ENCODE assay signal across 19 mouse cellular contexts in genomic region chr5:65057596-65057995, GRCm38 (mm10). TPM values are rescaled to one million over a fixed set of nuclear protein-coding genes. Genes with fewer than 3 reads are reported as not detected.
DNase-seq lines count a peak whose midpoint lies in the region; ATAC-seq lines count a peak whose summit lies in the region.
"Had no signal": no experiment of that assay in that cellular context is flagged by ENCODE, and none has a peak within 500 bp of the region (broad histone marks: within the 10 kb centered on the region; RNA-seq: fewer than 3 reads in every experiment).

No protein-coding gene starts in this region.

- 92% methylated on average over 6 of the region's 6 CpGs for WGBS in midbrain, embryonic 11.5 days
- WGBS in midbrain, embryonic 14.5 days = 92% methylated on average over 6 of the region's 6 CpGs
- WGBS in midbrain, embryonic 10.5 days = 93% methylated on average over 6 of the region's 6 CpGs

- ATAC-seq in midbrain, embryonic 11.5 days (ENCODE audit: low FRiP score) = no peak
- ATAC-seq in midbrain, embryonic 14.5 days (ENCODE audit: low FRiP score, low TSS enrichment) = no peak
- ATAC-seq: CD4-positive, CD25-positive, alpha-beta regulatory T cell, adult 4 months; forebrain, embryonic 13.5 days; forebrain, postnatal 0 days had no signal

- no peaks in the 10 kb centered on the region for H3K36me3 ChIP-seq in midbrain, embryonic 11.5 days (ENCODE audit: control insufficient read depth, insufficient read depth, low read length)
- no peaks in the 10 kb centered on the region for H3K36me3 ChIP-seq in midbrain, embryonic 14.5 days (ENCODE audit: control insufficient read depth, insufficient read depth, low read length)
- no peaks in the 10 kb centered on the region for H3K36me3 ChIP-seq in midbrain, embryonic 10.5 days
- H3K36me3 ChIP-seq: embryonic facial prominence, embryonic 10.5 days; heart, embryonic 12.5 days; hindbrain, embryonic 10.5 days had no signal

- no peaks in the 10 kb centered on the region for H3K27me3 ChIP-seq in midbrain, embryonic 11.5 days (ENCODE audit: control insufficient read depth, insufficient read depth, low read length)
- no peaks in the 10 kb centered on the region for H3K27me3 ChIP-seq in midbrain, embryonic 14.5 days (ENCODE audit: control insufficient read depth, insufficient read depth, low read length)
- no peaks in the 10 kb centered on the region for H3K27me3 ChIP-seq in midbrain, embryonic 10.5 days (ENCODE audit: low read depth, poor library complexity, severe bottlenecking)
- H3K27me3 ChIP-seq: forebrain, embryonic 13.5 days; heart, embryonic 12.5 days had no signal

- no peak overlapping the region for H3K4me3 ChIP-seq in midbrain, embryonic 11.5 days (ENCODE audit: low read depth, low read length)
- no peak overlapping the region for H3K4me3 ChIP-seq in midbrain, embryonic 14.5 days (replicated peaks; ENCODE audit: low read depth, low read length)
- no peak overlapping the region for H3K4me3 ChIP-seq in midbrain, embryonic 10.5 days
- H3K4me3 ChIP-seq: embryonic facial prominence, embryonic 10.5 days; forebrain, embryonic 13.5 days; heart, embryonic 12.5 days; hindbrain, embryonic 10.5 days had no signal

- H3K9ac ChIP-seq in midbrain, embryonic 11.5 days (ENCODE audit: low read length) = no peak overlapping the region
- no peak overlapping the region for H3K9ac ChIP-seq in midbrain, embryonic 14.5 days (replicated peaks; ENCODE audit: low read length)
- H3K9ac ChIP-seq: forebrain, embryonic 13.5 days; forebrain, postnatal 0 days; heart, embryonic 12.5 days; hindbrain, embryonic 14.5 days had no signal

- H3K4me1 ChIP-seq in midbrain, embryonic 11.5 days (ENCODE audit: control insufficient read depth, insufficient read depth, low read length) = no peaks in the 10 kb centered on the region
- no peaks in the 10 kb centered on the region for H3K4me1 ChIP-seq in midbrain, embryonic 14.5 days (ENCODE audit: control insufficient read depth, insufficient read depth, low read length)
- no peaks in the 10 kb centered on the region for H3K4me1 ChIP-seq in midbrain, embryonic 10.5 days
- H3K4me1 ChIP-seq: embryonic facial prominence, embryonic 10.5 days; forebrain, embryonic 13.5 days; heart, embryonic 12.5 days; hindbrain, embryonic 10.5 days had no signal

- H3K9me3 ChIP-seq in midbrain, embryonic 11.5 days (ENCODE audit: control insufficient read depth, low read length) = no peaks in the 10 kb centered on the region
- H3K9me3 ChIP-seq in midbrain, embryonic 14.5 days (ENCODE audit: control insufficient read depth, low read length) = no peaks in the 10 kb centered on the region
- no peaks in the 10 kb centered on the region for H3K9me3 ChIP-seq in midbrain, embryonic 10.5 days (replicated peaks)
- H3K9me3 ChIP-seq: embryonic facial prominence, embryonic 10.5 days; forebrain, embryonic 13.5 days; heart, embryonic 12.5 days; hindbrain, embryonic 10.5 days had no signal

- H3K4me2 ChIP-seq in midbrain, embryonic 11.5 days = no peak overlapping the region
- no peak overlapping the region for H3K4me2 ChIP-seq in midbrain, embryonic 14.5 days (ENCODE audit: low read length)
- H3K4me2 ChIP-seq: forebrain, embryonic 13.5 days; heart, embryonic 12.5 days; hindbrain, embryonic 14.5 days had no signal

- DNase-seq in midbrain, embryonic 11.5 days (ENCODE audit: low spot score, missing footprints) = peak; percentile 28
- no peak for DNase-seq in midbrain, embryonic 14.5 days
- DNase-seq in ES-CJ7 (ENCODE audit: low read depth, low spot score) (peak; percentile 92), R1 (ENCODE audit: low read depth, low spot score) (peak; percentile 98)
- no peak for DNase-seq in urinary bladder, postnatal 36 days (ENCODE audit: low spot score in 2 of 2)
- DNase-seq in midbrain, embryonic 10.5 days (ENCODE audit: low spot score) = no peak
- DNase-seq: adrenal gland, adult 2 months; adrenal gland, postnatal 25 days; B cell, adult 2 months; cerebellum, adult 18-20 months; cerebellum, postnatal 10 days; forebrain, postnatal 0 days; gastrocnemius, postnatal 25 days had no signal

- no peak overlapping the region for H3K27ac ChIP-seq in midbrain, embryonic 11.5 days (ENCODE audit: low read depth, low read length)
- H3K27ac ChIP-seq in midbrain, embryonic 14.5 days (replicated peaks; ENCODE audit: low read depth, low read length) = no peak overlapping the region
- H3K27ac ChIP-seq in midbrain, embryonic 10.5 days (replicated peaks) = no peak overlapping the region
- H3K27ac ChIP-seq: embryonic facial prominence, embryonic 10.5 days; forebrain, embryonic 13.5 days; hindbrain, embryonic 10.5 days; hindbrain, embryonic 14.5 days had no signal

RNA-seq across cellular contexts. Expression of gene Tmem156, which starts 34.3 kb away (rescaled TPM):
- polyA plus RNA-seq in midbrain, embryonic 11.5 days (2014; fragmentation: Nextera tagmentation; extraction: Ambion mirVana) = 0.19 TPM in 1 of 2 replicates, not detected in the other
- not detected in 2 replicates for polyA plus RNA-seq in midbrain, embryonic 14.5 days (2014; fragmentation: Nextera tagmentation; extraction: Ambion mirVana)
- polyA plus RNA-seq in midbrain, embryonic 10.5 days (2016; fragmentation: Nextera tagmentation; extraction: Ambion mirVana) = 0.15 TPM in 1 of 2 replicates, not detected in the other
- polyA plus RNA-seq: adrenal gland, adult 2 months; forebrain, embryonic 13.5 days; hindbrain, embryonic 10.5 days; hindbrain, embryonic 14.5 days had no signal

RNA-seq across cellular contexts. Expression of gene Klhl5, which starts 49.7 kb away (rescaled TPM):
- 18.7 and 20.6 TPM in 2 replicates for polyA plus RNA-seq in midbrain, embryonic 11.5 days (2014; fragmentation: Nextera tagmentation; extraction: Ambion mirVana)
- 41.3 and 49.2 TPM in 2 replicates for polyA plus RNA-seq in midbrain, embryonic 14.5 days (2014; fragmentation: Nextera tagmentation; extraction: Ambion mirVana)
- polyA plus RNA-seq in midbrain, embryonic 10.5 days (2016; fragmentation: Nextera tagmentation; extraction: Ambion mirVana) = 14.5 and 17.1 TPM in 2 replicates

Comparison
In these comparisons a context has a peak if more than half of its experiments do, and no peak if none do; other contexts are left out.
1. DNase-seq: peak in midbrain, embryonic 11.5 days (single experiment), ES-CJ7 (single experiment) and R1 (single experiment); none in midbrain, embryonic 14.5 days (single experiment), urinary bladder, postnatal 36 days (0 of 2) and midbrain, embryonic 10.5 days (single experiment).